Mouse (Mus musculus) hindbrain, embryonic 11.5 days (tissue): ENCODE results near the gene Tlr8. TPM values are rescaled to one million over a fixed set of nuclear protein-coding genes. Genes with fewer than 3 reads are reported as not detected.

Source experiments
- ATAC-seq: fragments of 200-750 bp; cut with Nextera tagmentation; 2 replicates; pipeline ENCODE4 v1.8.0; 2017; ENCODE audit warnings: mild to moderate bottlenecking, moderate TSS enrichment, moderate library complexity; ENCODE audit not compliant: low FRiP score
- DNase-seq: peaks from one replicate; pipeline ENCODE4 v3.0.0-alpha.2; 2015; ENCODE audit warnings: low spot score
- H3K27ac ChIP-seq: fragments of 300-500 bp; sonication (generic); 2 replicates; pipeline ENCODE4 v1.5.1; 2014; ENCODE audit warnings: mild to moderate bottlenecking, low read depth, low read length
- H3K27me3 ChIP-seq: fragments of 300-500 bp; sonication (generic); 2 replicates; pipeline ENCODE4 v1.6.1; 2014; ENCODE audit warnings: mild to moderate bottlenecking, low read length, moderate library complexity, mixed read lengths; ENCODE audit not compliant: control insufficient read depth, insufficient read depth
- H3K36me3 ChIP-seq: fragments of 300-500 bp; sonication (generic); 2 replicates; pipeline ENCODE4 v1.6.1; 2014; ENCODE audit warnings: mild to moderate bottlenecking, low read length, moderate library complexity, mixed read lengths; ENCODE audit not compliant: control insufficient read depth, insufficient read depth
- H3K4me1 ChIP-seq: fragments of 300-500 bp; sonication (generic); replicated peaks from 2 replicates; pipeline ENCODE4 v1.6.1; 2014; ENCODE audit warnings: low read length, mixed read lengths; ENCODE audit not compliant: control insufficient read depth, insufficient read depth
- H3K4me2 ChIP-seq: fragments of 300-500 bp; sonication (generic); replicated peaks from 2 replicates; pipeline ENCODE4 v1.6.1; 2014; ENCODE audit warnings: mild to moderate bottlenecking, low read depth, low read length
- H3K4me3 ChIP-seq: fragments of 300-500 bp; sonication (generic); 2 replicates; pipeline ENCODE4 v1.5.1; 2014; ENCODE audit warnings: low read depth, low read length
- H3K9ac ChIP-seq: fragments of 300-500 bp; sonication (generic); 2 replicates; pipeline ENCODE4 v1.6.1; 2014; ENCODE audit warnings: low read depth, low read length
- H3K9me3 ChIP-seq: fragments of 300-500 bp; sonication (generic); 2 replicates; pipeline ENCODE4 v1.6.1; 2016; ENCODE audit warnings: low read length; ENCODE audit not compliant: control insufficient read depth
- WGBS: fragments of 180-500 bp; shearing (Covaris S2); extraction: QIAGEN DNeasy Blood & Tissue Kit; methylation state at CpG from one replicate; pipeline ENCODE4 v1.1.7; 2014; 5-methylcytosine and 5-hydroxymethylcytosine counted together
- polyA plus RNA-seq: library from polyadenylated mRNA; unstranded; fragments of >200 nt; fragmentation: Nextera tagmentation; extraction: Ambion mirVana; gene quantifications from 2 replicates; pipeline ENCODE4 v1.2.1, GENCODE M21; 2014

Tlr8 gene
- polyA plus RNA-seq, 1 experiment from 2014 or later: not detected

- DNase-seq: peak; percentile 86
- Histone ChIP-seq H3K36me3 (no peaks in the 10 kb centered on the region), H3K4me3 (peak within 1 kb of the TSS; percentile 52), H3K4me2 (peak within 1 kb of the TSS; percentile 27), H3K27me3 (no peaks in the 10 kb centered on the region; the same call in 1 of the 2 replicates), H3K9me3 (no peaks in the 10 kb centered on the region), H3K9ac (peak within 1 kb of the TSS; percentile 78), H3K4me1 (peaks cover 2% of the 10 kb centered on the region; the same call in 1 of the 2 replicates), H3K27ac (peak within 1 kb of the TSS; percentile 92)
- WGBS: 15% methylated on average over 38 of the region's 39 CpGs
- peak; percentile 89 for ATAC-seq
These were observed 55.0 kb downstream of the Tlr8 start, which contains the start of gene Tmsb4x for GRCm38 (mm10) chrX:167208978-167209754. Gene Tmsb4x, minus strand, starts transcription at chrX:167209315.

- 18% methylated on average over 16 of the region's 16 CpGs for WGBS
- H3K4me3 ChIP-seq: peak overlapping the region; percentile 52
- ATAC-seq: no peak
These were observed 55.7 kb downstream of the Tlr8 start for GRCm38 (mm10) chrX:167208506-167208820.

GRCm38 (mm10) chrX:167207741-167208505, 56.2 kb downstream of the Tlr8 start:
- Histone ChIP-seq H3K27me3 (no peaks in the 10 kb centered on the region; the same call in 1 of the 2 replicates), H3K36me3 (no peaks in the 10 kb centered on the region), H3K9me3 (no peaks in the 10 kb centered on the region), H3K4me3 (peak overlapping the region; percentile 52), H3K27ac (peak overlapping the region; percentile 92), H3K9ac (peak overlapping the region; percentile 78), H3K4me1 (peaks cover 2% of the 10 kb centered on the region; the same call in 1 of the 2 replicates), H3K4me2 (peak overlapping the region; percentile 49; the same call in 1 of the 2 replicates)
- DNase-seq: peak; percentile 46
- 21% methylated on average over 20 of the region's 25 CpGs for WGBS
- no peak for ATAC-seq

More at GRCm38 (mm10) chrX:167208506-167208820, 55.7 kb downstream of the Tlr8 start:
- H3K27ac ChIP-seq: peak overlapping the region; percentile 92
- no peaks in the 10 kb centered on the region for H3K9me3 ChIP-seq
- no peaks in the 10 kb centered on the region for H3K36me3 ChIP-seq
- H3K27me3 ChIP-seq: no peaks in the 10 kb centered on the region; the same call in 1 of the 2 replicates
- H3K4me2 ChIP-seq: no peak overlapping the region
- peaks cover 2% of the 10 kb centered on the region; the same call in 1 of the 2 replicates for H3K4me1 ChIP-seq
- H3K9ac ChIP-seq: peak overlapping the region; percentile 78
- peak; percentile 56 for DNase-seq

- H3K36me3 ChIP-seq: no peaks in the 10 kb centered on the region
- peak; percentile 41 for DNase-seq
- H3K9me3 ChIP-seq: no peaks in the 10 kb centered on the region
- no peak overlapping the region for H3K9ac ChIP-seq
- H3K27me3 ChIP-seq: 0 out of 2 replicates have a peak, but pooled peaks cover 1% of the 10 kb centered on the region
- WGBS: 59% methylated on average over 8 of the region's 8 CpGs
- no peak overlapping the region for H3K27ac ChIP-seq
- ATAC-seq: peak; percentile 55
- H3K4me3 ChIP-seq: no peak overlapping the region
- peaks cover 2% of the 10 kb centered on the region; the same call in 1 of the 2 replicates for H3K4me1 ChIP-seq
- no peak overlapping the region; the same call in 1 of the 2 replicates for H3K4me2 ChIP-seq
These were observed 58.2 kb downstream of the Tlr8 start for GRCm38 (mm10) chrX:167205813-167206520.

GRCm38 (mm10) chrX:167201365-167201764, 62.8 kb downstream of the Tlr8 start:
- DNase-seq (no peak), ATAC-seq (no peak)
- 94% methylated on average over 2 of the region's 2 CpGs for WGBS
- H3K9ac ChIP-seq: no peak overlapping the region
- H3K27me3 ChIP-seq: peaks cover 3% of the 10 kb centered on the region; the same call in 1 of the 2 replicates
- no peaks in the 10 kb centered on the region for H3K9me3 ChIP-seq
- no peaks in the 10 kb centered on the region for H3K36me3 ChIP-seq
- no peak overlapping the region for H3K4me3 ChIP-seq
- H3K4me1 ChIP-seq: no peaks in the 10 kb centered on the region
- no peak overlapping the region for H3K4me2 ChIP-seq
- no peak overlapping the region for H3K27ac ChIP-seq

GRCm38 (mm10) chrX:167195228-167195649, 68.9 kb downstream of the Tlr8 start:
- H3K9ac ChIP-seq: no peak overlapping the region
- H3K4me1 ChIP-seq: no peaks in the 10 kb centered on the region
- H3K36me3 ChIP-seq: no peaks in the 10 kb centered on the region
- H3K27me3 ChIP-seq: no peaks in the 10 kb centered on the region; the same call in 1 of the 2 replicates
- H3K9me3 ChIP-seq: no peaks in the 10 kb centered on the region
- H3K4me2 ChIP-seq: no peak overlapping the region
- WGBS: 67% methylated on average over 2 of the region's 2 CpGs
- ATAC-seq: no peak
- no peak for DNase-seq
- no peak overlapping the region for H3K27ac ChIP-seq
- no peak overlapping the region for H3K4me3 ChIP-seq

Other genes starting within 250 kb of the Tlr8 start
- 6,076 and 6,498 TPM in 2 replicates for gene Tmsb4x, start 55.0 kb downstream of the Tlr8 start, polyA plus RNA-seq
- 0.50 and 1.1 TPM in 2 replicates for gene Tlr7, start 66.2 kb upstream of the Tlr8 start, polyA plus RNA-seq
- 17.6 and 18.3 TPM in 2 replicates for gene Prps2, start 118.4 kb upstream of the Tlr8 start, polyA plus RNA-seq